9 mouse cellular contexts compared by ENCODE assay signal in the genomic region with DNA sequence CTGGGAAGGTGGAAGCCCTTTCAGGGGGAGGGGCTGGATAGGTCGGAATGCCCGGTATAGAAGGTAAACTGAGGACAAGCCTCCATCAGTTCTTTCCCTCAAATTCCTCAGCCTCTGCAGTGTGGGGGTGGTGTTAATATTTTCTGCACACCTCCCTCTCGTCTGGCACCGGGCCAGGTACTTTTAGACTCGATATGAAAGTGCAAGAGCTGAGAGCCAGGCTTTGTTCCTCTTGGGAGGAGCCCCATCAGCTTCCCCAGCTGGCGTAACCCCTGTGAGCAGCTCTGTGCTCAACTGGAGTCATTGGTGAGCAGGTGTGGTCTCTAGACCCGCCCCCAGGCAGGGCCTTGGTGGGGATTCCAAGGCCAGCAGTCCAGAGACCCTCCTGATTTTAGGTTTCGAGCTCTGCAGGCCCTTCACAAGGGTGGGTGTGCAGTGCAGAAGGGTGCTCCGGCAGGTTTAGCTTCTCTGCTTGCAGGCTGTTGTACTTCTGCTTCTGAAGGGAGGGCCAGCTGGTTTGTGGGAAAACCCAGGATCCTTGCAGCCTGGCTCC. TPM values are rescaled to one million over a fixed set of nuclear protein-coding genes. Genes with fewer than 3 reads are reported as not detected.
DNase-seq lines count a peak whose midpoint lies in the region; ATAC-seq lines count a peak whose summit lies in the region.
"Had no signal": no experiment of that assay in that cellular context is flagged by ENCODE, and none has a peak within 500 bp of the region (broad histone marks: within the 10 kb centered on the region; RNA-seq: fewer than 3 reads in every experiment).

No protein-coding gene starts in this region.

- peak; percentile 30; the same call in 1 of the 2 replicates for ATAC-seq in forebrain, embryonic 14.5 days
- peak; percentile 82 for ATAC-seq in inflammation-experienced regulatory T-cells, adult 6 months
- 0 out of 2 replicates have a peak, but pooled peaks have one; percentile 25 for ATAC-seq in midbrain, embryonic 14.5 days (ENCODE audit: low FRiP score, low TSS enrichment)
- peak; percentile 81 for ATAC-seq in stomach, embryonic 16.5 days (ENCODE audit: insufficient read depth, low FRiP score)

- no peaks in the 10 kb centered on the region for H3K9me3 ChIP-seq in forebrain, embryonic 14.5 days (replicated peaks; ENCODE audit: control insufficient read depth, low read length)
- H3K9me3 ChIP-seq in midbrain, embryonic 14.5 days (ENCODE audit: control insufficient read depth, low read length) = no peaks in the 10 kb centered on the region
- H3K9me3 ChIP-seq in stomach, embryonic 16.5 days (replicated peaks; ENCODE audit: control insufficient read depth, low read length) = no peaks in the 10 kb centered on the region

- H3K27me3 ChIP-seq in forebrain, embryonic 14.5 days (replicated peaks; ENCODE audit: control insufficient read depth, insufficient read depth, low read length) = no peaks in the 10 kb centered on the region
- no peaks in the 10 kb centered on the region for H3K27me3 ChIP-seq in midbrain, embryonic 14.5 days (ENCODE audit: control insufficient read depth, insufficient read depth, low read length)
- no peaks in the 10 kb centered on the region for H3K27me3 ChIP-seq in stomach, embryonic 16.5 days (ENCODE audit: control insufficient read depth, insufficient read depth, low read length)

- peak; percentile 84 for DNase-seq in CD4-positive helper T cell, adult 2 months (ENCODE audit: low read depth, low spot score)
- peak; percentile 63 for DNase-seq in MEL-GATA-1-ER (ENCODE audit: extremely low read depth, low read depth)
- DNase-seq in forebrain, embryonic 14.5 days (ENCODE audit: low spot score) = peak; percentile 38
- peak; percentile 26 for DNase-seq in left cerebral cortex, postnatal 4 days
- DNase-seq in midbrain, embryonic 14.5 days = no peak
- DNase-seq in gastrocnemius, adult 8-10 months (ENCODE audit: low spot score in 2 of 2) = no peak

- H3K36me3 ChIP-seq in forebrain, embryonic 14.5 days (ENCODE audit: control insufficient read depth, insufficient read depth, low read length) = no peaks in the 10 kb centered on the region
- H3K36me3 ChIP-seq in midbrain, embryonic 14.5 days (ENCODE audit: control insufficient read depth, insufficient read depth, low read length) = peaks cover 18% of the 10 kb centered on the region
- no peaks in the 10 kb centered on the region for H3K36me3 ChIP-seq in stomach, embryonic 16.5 days (ENCODE audit: control insufficient read depth, insufficient read depth, low read length)

- intact Hi-C loops in left cerebral cortex, postnatal 4 days (cut with DNase I) = no loop called here

- H3K27ac ChIP-seq in forebrain, embryonic 14.5 days (ENCODE audit: low read depth, low read length) = no peak overlapping the region
- no peak overlapping the region for H3K27ac ChIP-seq in midbrain, embryonic 14.5 days (replicated peaks; ENCODE audit: low read depth, low read length)
- peak overlapping the region; percentile 72 for H3K27ac ChIP-seq in stomach, embryonic 16.5 days (ENCODE audit: low read length)

- 26% methylated on average over 9 of the region's 9 CpGs for WGBS in forebrain, embryonic 14.5 days
- 28% methylated on average over 9 of the region's 9 CpGs for WGBS in midbrain, embryonic 14.5 days
- WGBS in stomach, embryonic 16.5 days = 21% methylated on average over 9 of the region's 9 CpGs

- no peak overlapping the region for H3K4me3 ChIP-seq in forebrain, embryonic 14.5 days (ENCODE audit: low read depth, low read length)
- H3K4me3 ChIP-seq in midbrain, embryonic 14.5 days (replicated peaks; ENCODE audit: low read depth, low read length) = peak overlapping the region; percentile 7; the same call in 1 of the 2 replicates
- peak overlapping the region; percentile 23 for H3K4me3 ChIP-seq in stomach, embryonic 16.5 days (replicated peaks; ENCODE audit: low read length)
- H3K4me3 ChIP-seq: erythroblast, embryonic 14.5 days had no signal

- peaks cover 16% of the 10 kb centered on the region for H3K4me1 ChIP-seq in forebrain, embryonic 14.5 days (ENCODE audit: control insufficient read depth, insufficient read depth, low read length)
- peaks cover 23% of the 10 kb centered on the region for H3K4me1 ChIP-seq in midbrain, embryonic 14.5 days (ENCODE audit: control insufficient read depth, insufficient read depth, low read length)
- H3K4me1 ChIP-seq in stomach, embryonic 16.5 days (ENCODE audit: control insufficient read depth, insufficient read depth, low read length) = peaks cover 8% of the 10 kb centered on the region

- peak overlapping the region; percentile 43 for H3K4me2 ChIP-seq in forebrain, embryonic 14.5 days (ENCODE audit: low read length)
- H3K4me2 ChIP-seq in midbrain, embryonic 14.5 days (ENCODE audit: low read length) = peak overlapping the region; percentile 38
- peak overlapping the region; percentile 49 for H3K4me2 ChIP-seq in stomach, embryonic 16.5 days (ENCODE audit: low read depth, low read length)

- peak overlapping the region; percentile 38; the same call in 1 of the 2 replicates for H3K9ac ChIP-seq in forebrain, embryonic 14.5 days (ENCODE audit: low read length)
- H3K9ac ChIP-seq in midbrain, embryonic 14.5 days (replicated peaks; ENCODE audit: low read length) = 0 out of 2 replicates have a peak overlapping the region, but pooled peaks have one; percentile 24
- peak overlapping the region; percentile 40; the same call in 1 of the 2 replicates for H3K9ac ChIP-seq in stomach, embryonic 16.5 days (ENCODE audit: low read length)

RNA-seq across cellular contexts. Expression of gene Scn2b, which starts 4.7 kb away (rescaled TPM):
- polyA plus RNA-seq in forebrain, embryonic 14.5 days (2014; fragmentation: Nextera tagmentation; extraction: Ambion mirVana) = 3.0 and 4.1 TPM in 2 replicates
- under 1 TPM in 2 of 3 experiments, not detected in 1; 0.09 to 0.60 TPM for polyA plus RNA-seq in inflammation-experienced regulatory T-cells, adult 6 months (2017; shearing (Covaris generic))
- total RNA-seq in left cerebral cortex, postnatal 4 days (2021) = 10 to 100 TPM; 17.9 to 19.4 TPM
- 6.6 and 8.1 TPM in 2 replicates for polyA plus RNA-seq in midbrain, embryonic 14.5 days (2014; fragmentation: Nextera tagmentation; extraction: Ambion mirVana)
- polyA plus RNA-seq in stomach, embryonic 16.5 days (2015; fragmentation: Nextera tagmentation; extraction: Ambion mirVana) = 3.0 and 3.5 TPM in 2 replicates
- total RNA-seq in gastrocnemius, adult 8-10 months (2022) = 1 to 10 TPM; 1.5 to 2.1 (median 1.6) TPM
- polyA plus RNA-seq: erythroblast, embryonic 14.5 days had no signal

RNA-seq across cellular contexts. Expression of gene Scn4b, which starts 15.9 kb away (rescaled TPM):
- 0.11 and 0.12 TPM in 2 replicates for polyA plus RNA-seq in forebrain, embryonic 14.5 days (2014; fragmentation: Nextera tagmentation; extraction: Ambion mirVana)
- not detected for polyA plus RNA-seq in inflammation-experienced regulatory T-cells, adult 6 months (2017; shearing (Covaris generic))
- total RNA-seq in left cerebral cortex, postnatal 4 days (2021) = under 1 TPM; 0.70 to 0.89 TPM
- 0.05 TPM in 1 of 2 replicates, not detected in the other for polyA plus RNA-seq in midbrain, embryonic 14.5 days (2014; fragmentation: Nextera tagmentation; extraction: Ambion mirVana)
- 0.37 and 0.54 TPM in 2 replicates for polyA plus RNA-seq in stomach, embryonic 16.5 days (2015; fragmentation: Nextera tagmentation; extraction: Ambion mirVana)
- total RNA-seq in gastrocnemius, adult 8-10 months (2022) = 100 to 1,000 TPM; 209 to 275 (median 247) TPM
- polyA plus RNA-seq: erythroblast, embryonic 14.5 days had no signal

RNA-seq across cellular contexts. Expression of gene Jaml, which starts 43.3 kb away (rescaled TPM):
- 0.15 TPM in 1 of 2 replicates, not detected in the other for polyA plus RNA-seq in forebrain, embryonic 14.5 days (2014; fragmentation: Nextera tagmentation; extraction: Ambion mirVana)
- 10 to 100 TPM in 1 of 3 experiments, 1 to 10 TPM in 2; 2.6 to 11.2 (median 6.3) TPM for polyA plus RNA-seq in inflammation-experienced regulatory T-cells, adult 6 months (2017; shearing (Covaris generic))
- under 1 TPM in 1 of 2 experiments, not detected in 1; 0.18 TPM for total RNA-seq in left cerebral cortex, postnatal 4 days (2021)
- polyA plus RNA-seq in midbrain, embryonic 14.5 days (2014; fragmentation: Nextera tagmentation; extraction: Ambion mirVana) = 0.12 and 0.24 TPM in 2 replicates
- 19.0 and 19.7 TPM in 2 replicates for polyA plus RNA-seq in stomach, embryonic 16.5 days (2015; fragmentation: Nextera tagmentation; extraction: Ambion mirVana)
- under 1 TPM; 0.12 to 0.81 (median 0.24) TPM for total RNA-seq in gastrocnemius, adult 8-10 months (2022)
- polyA plus RNA-seq: erythroblast, embryonic 14.5 days had no signal

RNA-seq across cellular contexts. Expression of gene BC049352, which starts 59.5 kb away (rescaled TPM):
- not detected in 2 replicates for polyA plus RNA-seq in forebrain, embryonic 14.5 days (2014; fragmentation: Nextera tagmentation; extraction: Ambion mirVana)
- 1 to 10 TPM; 2.7 to 4.2 (median 4.1) TPM for polyA plus RNA-seq in inflammation-experienced regulatory T-cells, adult 6 months (2017; shearing (Covaris generic))
- total RNA-seq in left cerebral cortex, postnatal 4 days (2021) = not detected
- not detected in 2 replicates for polyA plus RNA-seq in midbrain, embryonic 14.5 days (2014; fragmentation: Nextera tagmentation; extraction: Ambion mirVana)
- polyA plus RNA-seq in stomach, embryonic 16.5 days (2015; fragmentation: Nextera tagmentation; extraction: Ambion mirVana) = 0.27 TPM in 1 of 2 replicates, not detected in the other
- total RNA-seq in gastrocnemius, adult 8-10 months (2022) = 1 to 10 TPM in 3 of 4 experiments, under 1 TPM in 1; 0.78 to 1.9 (median 1.4) TPM
- polyA plus RNA-seq: erythroblast, embryonic 14.5 days had no signal

Comparison
In these comparisons a context has a peak if more than half of its experiments do, and no peak if none do; other contexts are left out.
1. DNase-seq: peak in CD4-positive helper T cell, adult 2 months (single experiment), MEL-GATA-1-ER (single experiment), forebrain, embryonic 14.5 days (single experiment) and left cerebral cortex, postnatal 4 days (single experiment); none in midbrain, embryonic 14.5 days (single experiment) and gastrocnemius, adult 8-10 months (0 of 2).
2. ATAC-seq: peak in every context shown above with its lines; median percentile 82 in inflammation-experienced regulatory T-cells, adult 6 months; 81 in stomach, embryonic 16.5 days; 30 in forebrain, embryonic 14.5 days; 25 in midbrain, embryonic 14.5 days.
3. Peak in every context shown above with its lines, with median percentiles within 50 percentile points of each other: H3K4me2 ChIP-seq and H3K9ac ChIP-seq.